Mouse (Mus musculus) adrenal gland, postnatal 36 days (tissue): ENCODE measurements around the gene Clec3b. TPM values are rescaled to one million over a fixed set of nuclear protein-coding genes. Genes with fewer than 3 reads are reported as not detected.
A peak's percentile ranks its signal among the peaks of the same experiment; 100 is the strongest.

Experiments
- DNase-seq, 2 experiments: peaks; one replicate each; pipeline ENCODE4 v3.0.0; 2021; ENCODE audit warnings: mixed read lengths in 1 of 2
- total RNA-seq, 2 experiments: library from RNA; stranded (reverse); gene quantifications; 2 replicates each; pipeline ENCODE4 v1.2.3; 2021

Gene Clec3b
- total RNA-seq, 2 experiments from 2014 or later: 30.4 to 58.6 TPM

- DNase-seq: no peak
Observed at GRCm38 (mm10) chr9:123153121-123153520, 2.4 kb downstream of the Clec3b start.

GRCm38 (mm10) chr9:123156910-123157361 lies 6.2 kb downstream of the Clec3b start:
- DNase-seq: peak; percentile 63 to 77

- no peak for DNase-seq
Observed at GRCm38 (mm10) chr9:123157699-123158098, 7.0 kb downstream of the Clec3b start.

GRCm38 (mm10) chr9:123158125-123158836 lies 7.5 kb downstream of the Clec3b start:
- DNase-seq: no peak

- DNase-seq: peak; percentile 69 to 77
Observed at GRCm38 (mm10) chr9:123159330-123159729, 8.6 kb downstream of the Clec3b start.

- no peak for DNase-seq
Observed at GRCm38 (mm10) chr9:123161792-123162191, 11.0 kb downstream of the Clec3b start.

- DNase-seq: no peak
Observed at GRCm38 (mm10) chr9:123162985-123163694, 12.4 kb downstream of the Clec3b start.

GRCm38 (mm10) chr9:123165781-123166443 lies 15.2 kb downstream of the Clec3b start:
- no peak for DNase-seq

- DNase-seq: no peak
Observed at GRCm38 (mm10) chr9:123173760-123174159, 23.0 kb downstream of the Clec3b start.

- no peak for DNase-seq
Observed at GRCm38 (mm10) chr9:123174356-123174755, 23.6 kb downstream of the Clec3b start.

GRCm38 (mm10) chr9:123177380-123178048 lies 26.8 kb downstream of the Clec3b start:
- DNase-seq: no peak

GRCm38 (mm10) chr9:123180003-123180402 lies 29.3 kb downstream of the Clec3b start:
- DNase-seq: peak; percentile 7 to 37

GRCm38 (mm10) chr9:123183226-123183625 lies 32.5 kb downstream of the Clec3b start:
- DNase-seq: no peak

GRCm38 (mm10) chr9:123185546-123185945 lies 34.8 kb downstream of the Clec3b start:
- no peak for DNase-seq

- DNase-seq: no peak
Observed at GRCm38 (mm10) chr9:123186151-123186550, 35.4 kb downstream of the Clec3b start.

GRCm38 (mm10) chr9:123187589-123187988 lies 36.8 kb downstream of the Clec3b start:
- DNase-seq: no peak

GRCm38 (mm10) chr9:123188271-123188670 lies 37.5 kb downstream of the Clec3b start:
- DNase-seq: no peak

GRCm38 (mm10) chr9:123200116-123200515 lies 49.4 kb downstream of the Clec3b start:
- DNase-seq: no peak

- no peak for DNase-seq
Observed at GRCm38 (mm10) chr9:123206526-123206925, 55.8 kb downstream of the Clec3b start.

GRCm38 (mm10) chr9:123206948-123207347 lies 56.2 kb downstream of the Clec3b start:
- peak in 1 of 2 experiments; percentile 25 for DNase-seq
